Mouse (Mus musculus) erythroblast, embryonic 14.5 days (primary cell): ENCODE data around the gene Tmem72. TPM values are rescaled to one million over a fixed set of nuclear protein-coding genes. Genes with fewer than 3 reads are reported as not detected.

Source experiments
- H3K27me3 ChIP-seq: 2 replicates; pipeline ENCODE4 v1.6.1; 2012; ENCODE audit warnings: inconsistent platforms; ENCODE audit not compliant: control insufficient read depth
- H3K36me3 ChIP-seq: 2 replicates; pipeline ENCODE4 v1.6.1; 2012; ENCODE audit warnings: mild to moderate bottlenecking, inconsistent platforms; ENCODE audit not compliant: control insufficient read depth
- H3K4me1 ChIP-seq: 2 replicates; pipeline ENCODE4 v1.6.1; 2012; ENCODE audit warnings: inconsistent platforms; ENCODE audit not compliant: control insufficient read depth
- H3K4me3 ChIP-seq: replicated peaks from 2 replicates; pipeline ENCODE3; 2012; ENCODE audit warnings: moderate library complexity, mild to moderate bottlenecking, inconsistent platforms
- H3K9me3 ChIP-seq: 2 replicates; pipeline ENCODE4 v1.6.1; 2012; ENCODE audit warnings: low read length, inconsistent platforms, mixed read lengths; ENCODE audit not compliant: control insufficient read depth
- GATA1 ChIP-seq: IDR thresholded peaks from 2 replicates; pipeline ENCODE4 v1.6.1; 2012; ENCODE audit warnings: low read length, inconsistent platforms, mixed read lengths
- TAL1 ChIP-seq: IDR thresholded peaks from 3 replicates; pipeline ENCODE4 v1.6.1; 2012; ENCODE audit warnings: low read length, inconsistent platforms, mixed read lengths
- polyA plus RNA-seq: library from polyadenylated mRNA; stranded (reverse); fragments of >175 nt; gene quantifications from 2 replicates; pipeline ENCODE4 v1.2.3, GENCODE M21; 2012

The Tmem72 gene
- polyA plus RNA-seq, 1 experiment, result not detected

GRCm38 (mm10) chr6:116642942-116643341 lies 73.8 kb downstream of the Tmem72 start:
- Histone ChIP-seq H3K4me3 (no peak overlapping the region), H3K27me3 (no peaks in the 10 kb centered on the region), H3K4me1 (no peaks in the 10 kb centered on the region), H3K9me3 (no peaks in the 10 kb centered on the region), H3K36me3 (no peaks in the 10 kb centered on the region)
- no peak for TF ChIP-seq TAL1

- no peaks in the 10 kb centered on the region for H3K4me1 ChIP-seq
- H3K36me3 ChIP-seq, result no peaks in the 10 kb centered on the region
- no peaks in the 10 kb centered on the region for H3K9me3 ChIP-seq
- no peaks in the 10 kb centered on the region for H3K27me3 ChIP-seq
- TF ChIP-seq TAL1 (no peak), GATA1 (no peak)
- H3K4me3 ChIP-seq, result no peak overlapping the region
Measured at GRCm38 (mm10) chr6:116639663-116640062, 77.0 kb downstream of the Tmem72 start.

GRCm38 (mm10) chr6:116638871-116639270 lies 77.8 kb downstream of the Tmem72 start:
- no peaks in the 10 kb centered on the region for H3K4me1 ChIP-seq
- TF ChIP-seq GATA1, result no peak
- TF ChIP-seq TAL1, result no peak

GRCm38 (mm10) chr6:116637496-116637895 lies 79.2 kb downstream of the Tmem72 start:
- TF ChIP-seq GATA1, result no peak
- no peak for TF ChIP-seq TAL1
- Histone ChIP-seq H3K4me3 (no peak overlapping the region), H3K9me3 (no peaks in the 10 kb centered on the region), H3K4me1 (no peaks in the 10 kb centered on the region), H3K36me3 (no peaks in the 10 kb centered on the region), H3K27me3 (no peaks in the 10 kb centered on the region)

More at GRCm38 (mm10) chr6:116638871-116639270, 77.8 kb downstream of the Tmem72 start:
- Histone ChIP-seq H3K27me3 (no peaks in the 10 kb centered on the region), H3K4me3 (no peak overlapping the region), H3K36me3 (no peaks in the 10 kb centered on the region), H3K9me3 (no peaks in the 10 kb centered on the region)

GRCm38 (mm10) chr6:116636581-116637235 lies 80.0 kb downstream of the Tmem72 start:
- TF ChIP-seq GATA1, result no peak
- no peak for TF ChIP-seq TAL1
- Histone ChIP-seq H3K9me3 (no peaks in the 10 kb centered on the region), H3K27me3 (no peaks in the 10 kb centered on the region), H3K36me3 (no peaks in the 10 kb centered on the region), H3K4me3 (no peak overlapping the region), H3K4me1 (no peaks in the 10 kb centered on the region)

- H3K4me3 ChIP-seq, result no peak overlapping the region
- no peaks in the 10 kb centered on the region for H3K36me3 ChIP-seq
- H3K9me3 ChIP-seq, result no peaks in the 10 kb centered on the region
- no peaks in the 10 kb centered on the region for H3K27me3 ChIP-seq
- TF ChIP-seq GATA1, result no peak
- no peak for TF ChIP-seq TAL1
- H3K4me1 ChIP-seq, result no peaks in the 10 kb centered on the region
Measured at GRCm38 (mm10) chr6:116635251-116636180, 81.2 kb downstream of the Tmem72 start.

- H3K4me1 ChIP-seq, result peaks cover 4% of the 10 kb centered on the region
- no peaks in the 10 kb centered on the region for H3K9me3 ChIP-seq
- no peak overlapping the region for H3K4me3 ChIP-seq
- no peaks in the 10 kb centered on the region for H3K36me3 ChIP-seq
- peaks cover 4% of the 10 kb centered on the region for H3K27me3 ChIP-seq
- TF ChIP-seq TAL1 (no peak), GATA1 (no peak)
Measured at GRCm38 (mm10) chr6:116633741-116634695, 82.7 kb downstream of the Tmem72 start.

- H3K4me3 ChIP-seq, result no peak overlapping the region
- H3K36me3 ChIP-seq, result no peaks in the 10 kb centered on the region
- peaks cover 13% of the 10 kb centered on the region for H3K4me1 ChIP-seq
- no peaks in the 10 kb centered on the region for H3K9me3 ChIP-seq
- TF ChIP-seq TAL1 (no peak), GATA1 (no peak)
- H3K27me3 ChIP-seq, result peaks cover 12% of the 10 kb centered on the region
Measured at GRCm38 (mm10) chr6:116632129-116632528, 84.6 kb downstream of the Tmem72 start.

GRCm38 (mm10) chr6:116629766-116630165 lies 86.9 kb downstream of the Tmem72 start:
- peaks cover 13% of the 10 kb centered on the region for H3K4me1 ChIP-seq
- TF ChIP-seq TAL1 (no peak), GATA1 (no peak)

More at GRCm38 (mm10) chr6:116629766-116630165, 86.9 kb downstream of the Tmem72 start:
- Histone ChIP-seq H3K9me3 (no peaks in the 10 kb centered on the region), H3K27me3 (peaks cover 12% of the 10 kb centered on the region), H3K4me3 (no peak overlapping the region), H3K36me3 (peaks cover 5% of the 10 kb centered on the region)

Other genes with a start within 250 kb of the Tmem72 start
- not detected in 2 replicates for gene Olfr211, start 227.8 kb downstream of the Tmem72 start, polyA plus RNA-seq
- gene Olfr212, start 210.4 kb downstream of the Tmem72 start, polyA plus RNA-seq, result not detected in 2 replicates
- gene Olfr213, start 178.5 kb downstream of the Tmem72 start, polyA plus RNA-seq, result not detected in 2 replicates
- not detected in 2 replicates for gene Gm5580, start 165.8 kb downstream of the Tmem72 start, polyA plus RNA-seq
- not detected in 2 replicates for gene Olfr214, start 162.7 kb downstream of the Tmem72 start, polyA plus RNA-seq
- not detected in 2 replicates for gene Olfr215, start 132.7 kb downstream of the Tmem72 start, polyA plus RNA-seq
- gene Zfp422, start 87.9 kb downstream of the Tmem72 start, polyA plus RNA-seq, result 0.02 and 0.04 TPM in 2 replicates
- 0.03 and 0.11 TPM in 2 replicates for gene Depp1, start 66.3 kb downstream of the Tmem72 start, polyA plus RNA-seq
- gene Rassf4, start 43.0 kb downstream of the Tmem72 start, polyA plus RNA-seq, result 0.02 and 0.07 TPM in 2 replicates